Mouse (Mus musculus) G1E (cell line): ENCODE data around the gene Cacna1a.

ENCODE experiments used
- CTCF ChIP-seq: IDR thresholded peaks from 2 replicates; pipeline ENCODE4 v1.5.1; 2012; ENCODE audit warnings: low read depth, low read length, inconsistent platforms, mixed read lengths
- GATA1 ChIP-seq: IDR thresholded peaks from 2 replicates; pipeline ENCODE4 v1.6.1; 2012; ENCODE audit warnings: borderline replicate concordance, low read length, inconsistent platforms, mixed read lengths
- TAL1 ChIP-seq: conservative IDR thresholded peaks from 2 replicates; pipeline ENCODE4 v1.6.1; 2012; ENCODE audit warnings: low read depth, low read length, inconsistent platforms, mixed read lengths

GRCm38 (mm10) chr8:84588498-84588897 is 200.3 kb downstream of the Cacna1a start:
- TF ChIP-seq GATA1, result no peak
- no peak for TF ChIP-seq CTCF
- TF ChIP-seq TAL1, result no peak
